Mouse (Mus musculus): ENCODE data around the gene Rbms3. TPM values are rescaled to one million over a fixed set of nuclear protein-coding genes. Genes with fewer than 3 reads are reported as not detected.

Rbms3 gene
- total and polyA plus RNA-seq, 2 experiments from 2014 or later: 56.3 to 77.9 TPM

DNA sequence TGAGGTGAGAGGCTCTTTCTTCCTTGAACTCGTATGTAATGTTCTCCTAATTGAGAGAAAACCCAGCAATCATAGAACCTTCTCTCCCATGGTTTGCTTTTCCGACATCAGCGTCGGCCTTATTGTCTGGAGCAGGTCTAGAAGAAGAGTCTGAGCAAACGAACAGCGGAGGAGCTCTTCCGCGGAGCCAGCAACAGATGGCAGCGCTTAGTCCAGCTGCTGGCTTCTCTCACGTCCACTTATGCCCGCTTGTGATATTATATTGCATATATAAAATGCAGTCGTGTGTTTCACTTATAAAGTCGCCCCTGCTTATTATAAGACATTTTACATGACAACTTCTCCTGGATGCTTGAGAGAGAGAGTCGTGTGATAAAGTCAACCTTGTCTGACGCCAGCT is 685.8 kb downstream of the Rbms3 start:
- DNase-seq (ENCODE audit: low spot score): no peak
- no peak for TF ChIP-seq CTCF (IDR thresholded peaks at IDR 0.05; ENCODE audit: low read depth)

DNA sequence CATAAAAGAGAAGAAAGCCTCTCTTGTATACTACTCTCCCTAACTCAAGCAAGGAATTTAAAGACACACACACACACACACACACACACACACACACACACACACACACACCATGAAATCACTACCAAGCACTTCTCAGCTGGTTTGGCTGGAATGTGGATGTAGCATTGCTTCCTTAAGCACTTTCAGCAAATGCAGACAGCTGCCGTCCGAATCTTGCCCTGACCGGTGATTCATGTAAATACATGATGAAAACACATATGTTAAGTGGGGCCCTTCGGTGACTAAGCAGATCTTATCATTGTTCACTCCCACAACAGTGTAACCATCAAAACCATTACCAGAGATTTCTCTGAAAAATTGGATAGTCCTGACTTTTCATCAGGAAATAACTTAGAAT is 688.6 kb downstream of the Rbms3 start:
- no peak overlapping the region for H3K9ac ChIP-seq (replicated peaks; ENCODE audit: low read length)
- H3K4me1 ChIP-seq (ENCODE audit: insufficient read depth, low read length): no peaks in the 10 kb centered on the region
- DNase-seq (ENCODE audit: low spot score) (no peak), ATAC-seq (no peak)
- no peaks in the 10 kb centered on the region for H3K9me3 ChIP-seq (ENCODE audit: low read length)
- TF ChIP-seq CTCF (IDR thresholded peaks at IDR 0.05; ENCODE audit: low read depth): no peak
- no peaks in the 10 kb centered on the region for H3K36me3 ChIP-seq (ENCODE audit: insufficient read depth, low read length)
- H3K27ac ChIP-seq: no peak overlapping the region
- 82% methylated on average over 4 of the region's 4 CpGs for WGBS
- H3K27me3 ChIP-seq (ENCODE audit: insufficient read depth, low read length): no peaks in the 10 kb centered on the region
- no peak overlapping the region for H3K4me3 ChIP-seq (ENCODE audit: low read length)
- H3K4me2 ChIP-seq (ENCODE audit: low read depth, low read length): no peak overlapping the region

More for the DNA sequence above, 685.8 kb downstream of the Rbms3 start:
- no peak overlapping the region for H3K9ac ChIP-seq (replicated peaks; ENCODE audit: low read length)
- H3K27me3 ChIP-seq (ENCODE audit: insufficient read depth, low read length): no peaks in the 10 kb centered on the region
- no peak for ATAC-seq
- no peaks in the 10 kb centered on the region for H3K36me3 ChIP-seq (ENCODE audit: insufficient read depth, low read length)
- H3K27ac ChIP-seq: no peak overlapping the region
- H3K4me2 ChIP-seq (ENCODE audit: low read depth, low read length): no peak overlapping the region
- no peaks in the 10 kb centered on the region for H3K9me3 ChIP-seq (ENCODE audit: low read length)
- 83% methylated on average over 15 of the region's 15 CpGs for WGBS
- no peak overlapping the region for H3K4me3 ChIP-seq (ENCODE audit: low read length)
- H3K4me1 ChIP-seq (ENCODE audit: insufficient read depth, low read length): no peaks in the 10 kb centered on the region

DNA sequence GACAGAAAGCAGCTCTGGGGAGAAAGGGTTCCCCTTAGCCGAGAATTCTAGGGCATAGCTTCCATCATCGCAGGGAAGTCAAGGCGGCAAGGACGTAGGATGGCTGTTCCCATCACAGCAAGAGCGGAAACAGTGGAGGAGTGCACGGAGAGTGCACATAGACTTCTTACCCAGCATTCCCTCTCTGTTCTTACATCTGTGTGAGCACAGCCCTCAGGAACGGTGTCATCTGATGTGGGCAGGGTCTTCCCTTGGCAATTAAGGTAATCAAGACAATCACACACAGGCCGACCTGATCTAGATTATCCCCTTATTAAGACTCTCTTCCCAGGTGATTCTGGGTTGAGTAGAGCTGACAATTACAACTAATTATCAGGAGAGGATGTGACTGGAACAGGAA is 689.0 kb downstream of the Rbms3 start:
- Histone ChIP-seq H3K27me3 (ENCODE audit: insufficient read depth, low read length) (no peaks in the 10 kb centered on the region), H3K36me3 (ENCODE audit: insufficient read depth, low read length) (no peaks in the 10 kb centered on the region), H3K9me3 (ENCODE audit: low read length) (no peaks in the 10 kb centered on the region), H3K4me3 (ENCODE audit: low read length) (no peak overlapping the region), H3K9ac (replicated peaks; ENCODE audit: low read length) (no peak overlapping the region), H3K4me2 (ENCODE audit: low read depth, low read length) (no peak overlapping the region), H3K27ac (no peak overlapping the region), H3K4me1 (ENCODE audit: insufficient read depth, low read length) (no peaks in the 10 kb centered on the region)
- no peak for TF ChIP-seq CTCF (IDR thresholded peaks at IDR 0.05; ENCODE audit: low read depth)
- peak; percentile 30 for DNase-seq (ENCODE audit: low spot score)
- peak; percentile 51 for ATAC-seq
- 70% methylated on average over 8 of the region's 8 CpGs for WGBS

DNA sequence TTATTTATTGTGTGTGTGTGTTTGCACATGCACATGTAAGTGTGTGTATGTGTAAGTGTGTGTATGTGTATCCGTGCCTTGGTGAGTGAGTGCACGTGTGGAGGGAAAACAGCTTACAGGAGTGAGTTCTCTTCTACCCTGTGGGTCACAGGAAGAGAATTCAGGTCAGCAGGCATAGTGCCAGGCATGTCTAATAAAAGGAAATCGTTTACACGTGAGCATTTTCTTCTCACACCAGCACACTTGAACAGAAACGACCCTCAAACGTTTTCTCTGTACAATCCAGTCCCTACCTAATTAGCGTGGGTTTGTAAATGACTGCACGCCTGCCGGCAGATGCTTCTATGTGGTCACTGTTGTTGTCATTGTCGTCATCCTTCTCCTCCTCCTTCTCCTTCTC is 701.4 kb downstream of the Rbms3 start:
- H3K27me3 ChIP-seq (ENCODE audit: insufficient read depth, low read length): no peaks in the 10 kb centered on the region
- no peak for TF ChIP-seq CTCF (IDR thresholded peaks at IDR 0.05; ENCODE audit: low read depth)
- DNase-seq (ENCODE audit: low spot score) (no peak), ATAC-seq (no peak)
- no peak overlapping the region for H3K27ac ChIP-seq
- no peak overlapping the region for H3K9ac ChIP-seq (replicated peaks; ENCODE audit: low read length)
- no peak overlapping the region for H3K4me3 ChIP-seq (ENCODE audit: low read length)
- H3K9me3 ChIP-seq (ENCODE audit: low read length): no peaks in the 10 kb centered on the region
- WGBS: 33% methylated on average over 10 of the region's 10 CpGs
- H3K4me2 ChIP-seq (ENCODE audit: low read depth, low read length): no peak overlapping the region
- no peaks in the 10 kb centered on the region for H3K4me1 ChIP-seq (ENCODE audit: insufficient read depth, low read length)
- no peaks in the 10 kb centered on the region for H3K36me3 ChIP-seq (ENCODE audit: insufficient read depth, low read length)

DNA sequence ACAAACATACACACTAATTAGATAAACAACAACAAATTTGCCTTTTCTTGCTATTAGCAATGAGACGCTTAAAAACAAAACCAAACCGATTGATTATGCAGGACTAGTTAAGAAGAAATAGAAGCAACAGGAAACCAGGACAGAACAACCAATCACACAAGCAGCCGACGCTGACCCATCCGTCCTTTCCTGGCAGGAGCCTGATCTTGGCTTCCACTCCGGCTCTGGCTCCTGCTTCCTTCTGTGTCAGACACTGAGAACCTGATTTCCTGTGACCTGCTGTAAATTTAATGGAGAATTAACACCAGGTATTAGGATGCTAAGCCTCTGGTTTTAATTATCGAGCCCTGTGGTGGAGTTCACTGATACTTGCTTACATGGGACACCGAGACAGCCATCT is 706.6 kb downstream of the Rbms3 start:
- no peak for TF ChIP-seq CTCF (IDR thresholded peaks at IDR 0.05; ENCODE audit: low read depth)
- no peaks in the 10 kb centered on the region for H3K4me1 ChIP-seq (ENCODE audit: insufficient read depth, low read length)
- no peaks in the 10 kb centered on the region for H3K27me3 ChIP-seq (ENCODE audit: insufficient read depth, low read length)
- H3K4me3 ChIP-seq (ENCODE audit: low read length): no peak overlapping the region
- ATAC-seq (no peak), DNase-seq (ENCODE audit: low spot score) (no peak)
- no peak overlapping the region for H3K9ac ChIP-seq (replicated peaks; ENCODE audit: low read length)
- no peaks in the 10 kb centered on the region for H3K9me3 ChIP-seq (ENCODE audit: low read length)
- H3K36me3 ChIP-seq (ENCODE audit: insufficient read depth, low read length): no peaks in the 10 kb centered on the region
- no peak overlapping the region for H3K4me2 ChIP-seq (ENCODE audit: low read depth, low read length)
- H3K27ac ChIP-seq: no peak overlapping the region
- 74% methylated on average over 8 of the region's 8 CpGs for WGBS

DNA sequence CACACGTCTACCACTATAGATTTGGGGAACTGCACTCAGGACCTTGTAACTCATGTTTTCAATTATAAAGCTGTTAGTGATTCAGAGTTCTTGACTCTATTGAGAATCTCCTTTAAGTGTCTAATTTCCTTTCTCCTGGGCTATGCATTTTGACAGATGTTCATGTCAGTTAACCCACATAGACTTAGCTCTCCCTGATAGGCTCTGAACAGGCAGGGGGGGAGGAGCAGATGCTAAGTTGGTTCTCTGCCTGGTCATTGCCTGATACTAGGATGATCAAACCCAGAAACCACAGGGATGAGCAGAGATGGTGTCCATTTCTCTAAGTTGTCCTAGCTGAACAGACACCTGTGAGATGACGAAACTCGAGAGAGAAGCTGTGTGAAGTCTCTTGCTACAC is 707.2 kb downstream of the Rbms3 start:
- H3K36me3 ChIP-seq (ENCODE audit: insufficient read depth, low read length): no peaks in the 10 kb centered on the region
- no peak for TF ChIP-seq CTCF (IDR thresholded peaks at IDR 0.05; ENCODE audit: low read depth)
- H3K9ac ChIP-seq (replicated peaks; ENCODE audit: low read length): no peak overlapping the region
- ATAC-seq (no peak), DNase-seq (ENCODE audit: low spot score) (no peak)
- no peak overlapping the region for H3K27ac ChIP-seq
- no peak overlapping the region for H3K4me2 ChIP-seq (ENCODE audit: low read depth, low read length)
- H3K27me3 ChIP-seq (ENCODE audit: insufficient read depth, low read length): no peaks in the 10 kb centered on the region
- no peaks in the 10 kb centered on the region for H3K4me1 ChIP-seq (ENCODE audit: insufficient read depth, low read length)
- no peak overlapping the region for H3K4me3 ChIP-seq (ENCODE audit: low read length)
- H3K9me3 ChIP-seq (ENCODE audit: low read length): no peaks in the 10 kb centered on the region
- WGBS: 78% methylated on average over 3 of the region's 3 CpGs

DNA sequence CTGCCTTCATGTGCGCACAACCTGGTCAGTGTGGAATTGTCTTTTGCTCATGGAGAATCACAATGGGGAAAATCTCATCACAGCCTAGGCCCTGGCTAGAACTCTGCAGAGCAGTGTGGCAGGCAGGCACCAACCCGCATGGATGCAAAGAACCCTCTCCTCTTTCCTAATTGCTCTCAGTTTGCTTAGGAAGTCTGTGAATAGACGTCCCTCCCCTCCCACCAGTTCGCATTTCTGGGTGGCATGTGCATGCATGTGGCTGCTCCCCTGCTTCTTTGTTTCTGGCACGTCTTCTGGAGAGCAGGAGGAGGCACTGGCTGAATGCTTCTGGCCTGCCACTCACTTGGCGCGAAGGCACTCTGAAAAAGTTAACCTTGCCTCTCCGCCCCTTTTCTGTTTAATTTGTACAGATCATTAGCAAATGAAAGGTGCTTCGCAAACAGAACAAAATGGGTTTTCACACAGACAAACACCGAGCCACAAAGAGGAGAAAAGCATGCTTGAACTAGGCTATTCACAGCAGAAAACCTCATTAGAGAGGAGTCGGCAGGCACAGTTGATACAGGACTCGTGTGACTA is 710.2 kb downstream of the Rbms3 start:
- DNase-seq (ENCODE audit: low spot score) (peak; percentile 43), ATAC-seq (0 out of 2 replicates have a peak, but pooled peaks have one; percentile 38)
- Histone ChIP-seq H3K4me2 (ENCODE audit: low read depth, low read length) (no peak overlapping the region), H3K27ac (peak overlapping the region; percentile 36; the same call in 1 of the 2 replicates), H3K4me1 (ENCODE audit: insufficient read depth, low read length) (no peaks in the 10 kb centered on the region), H3K27me3 (ENCODE audit: insufficient read depth, low read length) (no peaks in the 10 kb centered on the region), H3K9me3 (ENCODE audit: low read length) (no peaks in the 10 kb centered on the region), H3K9ac (replicated peaks; ENCODE audit: low read length) (no peak overlapping the region), H3K4me3 (ENCODE audit: low read length) (no peak overlapping the region), H3K36me3 (ENCODE audit: insufficient read depth, low read length) (no peaks in the 10 kb centered on the region)
- no peak for TF ChIP-seq CTCF (IDR thresholded peaks at IDR 0.05; ENCODE audit: low read depth)
- WGBS: 18% methylated on average over 12 of the region's 12 CpGs
